Mouse (Mus musculus): ENCODE results near the gene Gm5890. TPM values are rescaled to one million over a fixed set of nuclear protein-coding genes. Genes with fewer than 3 reads are reported as not detected.
"Not testable (repeated sequence)": the region's sequence is repeated elsewhere in the genome, so short reads cannot be mapped to it uniquely, and the experiment has no call there.

Gene Gm5890
- not detected in 2 replicates for polyA plus RNA-seq (2012; rRNA removed)

DNA sequence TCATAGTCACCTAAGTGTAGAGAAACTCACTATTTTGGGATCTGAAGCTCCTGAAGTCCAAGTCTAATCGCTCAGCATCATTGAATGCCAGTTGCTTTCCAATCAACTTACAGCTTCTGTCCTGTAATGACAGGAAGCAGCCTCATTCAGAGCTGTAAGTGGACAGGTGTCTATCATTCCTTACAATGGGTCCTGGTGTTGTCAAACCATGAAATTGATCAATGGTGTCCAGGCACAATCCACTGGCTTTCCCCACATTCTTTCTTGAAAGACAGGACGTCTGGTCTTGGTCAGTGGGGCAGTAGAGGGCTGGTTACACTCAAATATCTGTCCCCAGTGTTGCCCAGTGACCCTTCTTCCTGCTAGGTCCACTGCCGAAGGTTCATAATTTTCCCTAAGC is at the start of gene Gm5890:
Gene Gm5890, minus strand, starts transcription at position 101 of the 400 bp plus-strand sequence.
- no CpG with 5 or more reads among the region's 3 CpGs for WGBS
- DNase-seq (ENCODE audit: low read depth in 1 of 2, low spot score in 2 of 2); H3K36me3 ChIP-seq (ENCODE audit: control insufficient read depth, insufficient read depth, low read length); H3K4me1 ChIP-seq (ENCODE audit: control insufficient read depth, insufficient read depth, insufficient read length); H3K4me3 ChIP-seq (ENCODE audit: extremely low read depth, insufficient read depth, insufficient read length); H3K27ac ChIP-seq (ENCODE audit: insufficient read depth, low read length); H3K27me3 ChIP-seq (ENCODE audit: control insufficient read depth, insufficient read depth, low read length): not testable (repeated sequence)

- H3K4me3 ChIP-seq (ENCODE audit: extremely low read depth, insufficient read depth, insufficient read length); H3K4me1 ChIP-seq (ENCODE audit: control insufficient read depth, insufficient read depth, insufficient read length); H3K36me3 ChIP-seq (ENCODE audit: control insufficient read depth, insufficient read depth, low read length); H3K27me3 ChIP-seq (ENCODE audit: control insufficient read depth, insufficient read depth, low read length); H3K27ac ChIP-seq (ENCODE audit: insufficient read depth, low read length); DNase-seq (ENCODE audit: low read depth in 1 of 2, low spot score in 2 of 2): not testable (repeated sequence)
- no CpG with 5 or more reads among the region's 2 CpGs for WGBS
These were observed 28.9 kb downstream of the Gm5890 start, which contains the start of gene Gm4498 for GRCm38 (mm10) chr7:20233728-20234127. Gene Gm4498, minus strand, starts transcription at chr7:20233828.

Other genes starting within 250 kb of the Gm5890 start
- not detected in 2 replicates for gene Vmn1r91, start 163.2 kb downstream of the Gm5890 start, polyA plus RNA-seq (2012; rRNA removed)
- not detected in 2 replicates for gene Gm16442, start 140.3 kb downstream of the Gm5890 start, polyA plus RNA-seq (2012; rRNA removed)
- not detected in 2 replicates for gene Vmn1r93, start 123.7 kb downstream of the Gm5890 start, polyA plus RNA-seq (2012; rRNA removed)
- gene Vmn1r94, start 94.5 kb downstream of the Gm5890 start, polyA plus RNA-seq (2012; rRNA removed), result not detected in 2 replicates
- gene Vmn1r95, start 69.1 kb downstream of the Gm5890 start, polyA plus RNA-seq (2012; rRNA removed), result not detected in 2 replicates
- gene Gm6164, start 57.2 kb downstream of the Gm5890 start, polyA plus RNA-seq (2012; rRNA removed), result not detected in 2 replicates
- gene Gm4498, start 29.0 kb downstream of the Gm5890 start, polyA plus RNA-seq (2012; rRNA removed), result not detected in 2 replicates
- not detected in 2 replicates for gene Gm4133, start 71.2 kb upstream of the Gm5890 start, polyA plus RNA-seq (2012; rRNA removed)
- not detected in 2 replicates for gene Gm5728, start 112.6 kb upstream of the Gm5890 start, polyA plus RNA-seq (2012; rRNA removed)
- gene Vmn1r100, start 155.1 kb upstream of the Gm5890 start, polyA plus RNA-seq (2012; rRNA removed), result not detected in 2 replicates
- gene Vmn1r101, start 179.8 kb upstream of the Gm5890 start, polyA plus RNA-seq (2012; rRNA removed), result not detected in 2 replicates
- gene Gm10670, start 212.1 kb upstream of the Gm5890 start, polyA plus RNA-seq (2012; rRNA removed), result not detected in 2 replicates
- gene Vmn1r103, start 247.7 kb upstream of the Gm5890 start, polyA plus RNA-seq (2012; rRNA removed), result not detected in 2 replicates